Mouse (Mus musculus) stomach, embryonic 16.5 days (tissue): ENCODE data around the gene Obsl1. TPM values are rescaled to one million over a fixed set of nuclear protein-coding genes. Genes with fewer than 3 reads are reported as not detected.

Source experiments
- ATAC-seq: fragments of 200-750 bp; cut with Nextera tagmentation; 2 replicates; pipeline ENCODE4 v1.8.0; 2017; ENCODE audit warnings: moderate number of reproducible peaks, moderate TSS enrichment; ENCODE audit not compliant: insufficient read depth, low FRiP score
- H3K27ac ChIP-seq: fragments of 300-500 bp; sonication (generic); 2 replicates; pipeline ENCODE4 v1.5.1; 2014; ENCODE audit warnings: low read length
- H3K27me3 ChIP-seq: fragments of 300-500 bp; sonication (generic); 2 replicates; pipeline ENCODE4 v1.6.1; 2014; ENCODE audit warnings: low read length, control low read depth, mixed read lengths; ENCODE audit not compliant: control insufficient read depth, insufficient read depth
- H3K36me3 ChIP-seq: fragments of 300-500 bp; sonication (generic); 2 replicates; pipeline ENCODE4 v1.6.1; 2014; ENCODE audit warnings: low read length; ENCODE audit not compliant: control insufficient read depth, insufficient read depth
- H3K4me1 ChIP-seq: fragments of 300-500 bp; sonication (generic); 2 replicates; pipeline ENCODE4 v1.6.1; 2014; ENCODE audit warnings: low read length, control low read depth, mixed read lengths; ENCODE audit not compliant: control insufficient read depth, insufficient read depth
- H3K4me2 ChIP-seq: fragments of 300-500 bp; sonication (generic); 2 replicates; pipeline ENCODE4 v1.6.1; 2014; ENCODE audit warnings: low read depth, low read length, mixed read lengths
- H3K4me3 ChIP-seq: fragments of 300-500 bp; sonication (generic); replicated peaks from 2 replicates; pipeline ENCODE4 v1.5.1; 2014; ENCODE audit warnings: mild to moderate bottlenecking, low read length
- H3K9ac ChIP-seq: fragments of 300-500 bp; sonication (generic); 2 replicates; pipeline ENCODE4 v1.6.1; 2014; ENCODE audit warnings: low read length
- H3K9me3 ChIP-seq: fragments of 300-500 bp; sonication (generic); replicated peaks from 2 replicates; pipeline ENCODE4 v1.6.1; 2016; ENCODE audit warnings: low read length, control low read depth; ENCODE audit not compliant: control insufficient read depth
- WGBS: fragments of 180-500 bp; shearing (Covaris S2); extraction: QIAGEN DNeasy Blood & Tissue Kit; methylation state at CpG from one replicate; pipeline ENCODE4 v1.1.7; 2014; 5-methylcytosine and 5-hydroxymethylcytosine counted together
- polyA plus RNA-seq: library from polyadenylated mRNA; unstranded; fragments of >200 nt; fragmentation: Nextera tagmentation; extraction: Ambion mirVana; gene quantifications from 2 replicates; pipeline ENCODE4 v1.2.1, GENCODE M21; 2015

Obsl1 gene
- polyA plus RNA-seq, 1 experiment from 2014 or later = 44.4 TPM

GRCm38 (mm10) chr1:75544351-75544750 lies 38.1 kb upstream of the Obsl1 start:
- 89% methylated on average over 6 of the region's 6 CpGs for WGBS
- Histone ChIP-seq H3K36me3 (no peaks in the 10 kb centered on the region), H3K27me3 (no peaks in the 10 kb centered on the region), H3K9ac (no peak overlapping the region), H3K27ac (no peak overlapping the region), H3K4me2 (no peak overlapping the region), H3K4me1 (peaks cover 9% of the 10 kb centered on the region; the same call in 1 of the 2 replicates), H3K9me3 (no peaks in the 10 kb centered on the region), H3K4me3 (no peak overlapping the region)
- ATAC-seq = no peak

DNA sequence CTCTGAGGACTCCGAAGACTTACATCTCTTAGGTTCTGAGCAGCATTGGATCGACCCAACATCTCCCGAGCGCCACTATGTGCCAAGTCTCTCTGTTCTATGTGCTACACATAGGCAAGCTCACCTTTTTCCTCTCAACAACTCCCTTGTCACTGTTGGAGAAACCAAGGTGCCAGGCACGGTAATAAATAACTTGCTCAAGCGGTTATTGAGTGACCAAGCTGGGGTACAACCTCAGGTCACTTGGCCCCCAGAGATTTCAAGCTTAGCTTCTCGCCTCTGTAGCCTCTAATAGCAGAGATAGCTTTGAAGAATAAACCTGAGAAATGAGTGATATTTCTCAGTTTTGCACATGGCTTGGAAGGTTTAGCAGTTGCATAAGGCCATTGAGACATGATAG lies 35.2 kb upstream of the Obsl1 start:
- no peak for ATAC-seq
- 0 out of 2 replicates have a peak, but pooled peaks cover 4% of the 10 kb centered on the region for H3K4me1 ChIP-seq
- no peak overlapping the region for H3K9ac ChIP-seq
- no peaks in the 10 kb centered on the region for H3K9me3 ChIP-seq
- WGBS = 87% methylated on average over 7 of the region's 7 CpGs
- no peak overlapping the region for H3K4me3 ChIP-seq
- H3K27me3 ChIP-seq = no peaks in the 10 kb centered on the region
- H3K27ac ChIP-seq = no peak overlapping the region
- H3K36me3 ChIP-seq = peaks cover 2% of the 10 kb centered on the region; the same call in 1 of the 2 replicates
- no peak overlapping the region for H3K4me2 ChIP-seq

- Histone ChIP-seq H3K4me1 (no peaks in the 10 kb centered on the region), H3K4me2 (no peak overlapping the region), H3K4me3 (no peak overlapping the region), H3K36me3 (peaks cover 3% of the 10 kb centered on the region; the same call in 1 of the 2 replicates), H3K27me3 (no peaks in the 10 kb centered on the region), H3K9me3 (no peaks in the 10 kb centered on the region), H3K27ac (no peak overlapping the region), H3K9ac (no peak overlapping the region)
- no peak for ATAC-seq
- 59% methylated on average over 9 of the region's 9 CpGs for WGBS
Observed at GRCm38 (mm10) chr1:75538597-75539190, 32.4 kb upstream of the Obsl1 start.

- H3K4me2 ChIP-seq = no peak overlapping the region
- H3K9ac ChIP-seq = no peak overlapping the region
- H3K27me3 ChIP-seq = no peaks in the 10 kb centered on the region
- WGBS = 81% methylated on average over 2 of the region's 2 CpGs
- H3K36me3 ChIP-seq = peaks cover 3% of the 10 kb centered on the region; the same call in 1 of the 2 replicates
- ATAC-seq = no peak
- no peak overlapping the region for H3K4me3 ChIP-seq
- H3K27ac ChIP-seq = no peak overlapping the region
- no peaks in the 10 kb centered on the region for H3K9me3 ChIP-seq
- H3K4me1 ChIP-seq = no peaks in the 10 kb centered on the region
Observed at GRCm38 (mm10) chr1:75537587-75537986, 31.3 kb upstream of the Obsl1 start.

GRCm38 (mm10) chr1:75533325-75534252 lies 27.3 kb upstream of the Obsl1 start:
- WGBS = 86% methylated on average over 19 of the region's 19 CpGs
- H3K4me3 ChIP-seq = no peak overlapping the region
- ATAC-seq = no peak
- H3K9me3 ChIP-seq = no peaks in the 10 kb centered on the region
- no peaks in the 10 kb centered on the region for H3K4me1 ChIP-seq
- H3K27me3 ChIP-seq = no peaks in the 10 kb centered on the region
- H3K27ac ChIP-seq = no peak overlapping the region
- H3K9ac ChIP-seq = no peak overlapping the region
- H3K36me3 ChIP-seq = peaks cover 7% of the 10 kb centered on the region; the same call in 1 of the 2 replicates
- no peak overlapping the region for H3K4me2 ChIP-seq

DNA sequence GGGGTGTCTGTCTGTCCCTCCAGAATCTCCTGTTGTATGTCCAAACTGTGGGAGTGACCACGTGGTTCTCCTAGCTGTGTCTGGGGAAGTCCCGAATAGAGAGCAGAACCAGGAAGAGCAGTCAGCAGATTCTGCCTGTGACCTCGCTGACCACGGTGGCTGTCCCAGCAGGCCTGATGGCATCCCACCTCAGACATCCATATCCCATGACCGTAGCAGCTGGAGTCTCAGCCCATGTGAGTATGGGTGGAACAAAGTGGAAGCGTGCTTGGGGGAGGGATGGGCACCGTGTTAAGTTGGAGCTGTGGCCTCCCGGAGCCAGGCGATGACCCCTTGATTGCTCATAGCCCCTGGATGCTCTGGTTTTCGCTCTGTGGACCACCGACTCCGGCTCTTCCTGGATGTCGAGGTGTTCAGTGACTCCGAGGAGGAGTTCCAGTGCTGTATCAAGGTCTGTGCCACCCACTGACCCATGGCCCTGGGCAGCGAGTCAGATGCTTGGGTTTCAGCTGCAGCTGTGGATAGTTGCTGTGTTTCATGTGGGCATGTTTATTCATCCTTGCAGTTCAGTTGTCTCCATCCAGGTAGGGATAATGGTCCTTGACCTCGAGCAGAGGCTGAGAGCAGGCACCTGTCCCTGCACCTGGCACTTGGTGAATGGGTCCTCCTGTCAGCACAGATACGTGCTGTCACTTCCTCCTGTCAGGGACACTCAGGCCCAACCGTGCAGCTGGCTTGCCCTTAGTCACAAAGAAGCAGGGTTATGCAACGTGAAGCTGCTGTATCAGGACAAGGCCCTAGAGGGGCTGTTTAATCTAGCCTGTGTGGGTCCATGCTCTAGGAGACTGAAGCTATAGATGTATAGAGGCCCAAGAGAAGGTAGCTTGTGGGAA lies 26.3 kb upstream of the Obsl1 start:
- H3K27me3 ChIP-seq = no peaks in the 10 kb centered on the region
- H3K27ac ChIP-seq = no peak overlapping the region

GRCm38 (mm10) chr1:75530546-75530945 lies 24.3 kb upstream of the Obsl1 start:
- H3K9ac ChIP-seq = no peak overlapping the region
- H3K27me3 ChIP-seq = no peaks in the 10 kb centered on the region
- no peaks in the 10 kb centered on the region for H3K4me1 ChIP-seq
- H3K36me3 ChIP-seq = 0 out of 2 replicates have a peak, but pooled peaks cover 7% of the 10 kb centered on the region
- H3K27ac ChIP-seq = no peak overlapping the region
- no peak for ATAC-seq
- 72% methylated on average over 4 of the region's 4 CpGs for WGBS
- H3K4me3 ChIP-seq = no peak overlapping the region
- no peak overlapping the region for H3K4me2 ChIP-seq
- no peaks in the 10 kb centered on the region for H3K9me3 ChIP-seq

More for the DNA sequence above, 26.3 kb upstream of the Obsl1 start:
- Histone ChIP-seq H3K36me3 (peaks cover 10% of the 10 kb centered on the region; the same call in 1 of the 2 replicates), H3K4me2 (no peak overlapping the region), H3K9ac (no peak overlapping the region), H3K4me1 (no peaks in the 10 kb centered on the region), H3K9me3 (no peaks in the 10 kb centered on the region), H3K4me3 (no peak overlapping the region)
- ATAC-seq = no peak
- WGBS = 90% methylated on average over 19 of the region's 19 CpGs

DNA sequence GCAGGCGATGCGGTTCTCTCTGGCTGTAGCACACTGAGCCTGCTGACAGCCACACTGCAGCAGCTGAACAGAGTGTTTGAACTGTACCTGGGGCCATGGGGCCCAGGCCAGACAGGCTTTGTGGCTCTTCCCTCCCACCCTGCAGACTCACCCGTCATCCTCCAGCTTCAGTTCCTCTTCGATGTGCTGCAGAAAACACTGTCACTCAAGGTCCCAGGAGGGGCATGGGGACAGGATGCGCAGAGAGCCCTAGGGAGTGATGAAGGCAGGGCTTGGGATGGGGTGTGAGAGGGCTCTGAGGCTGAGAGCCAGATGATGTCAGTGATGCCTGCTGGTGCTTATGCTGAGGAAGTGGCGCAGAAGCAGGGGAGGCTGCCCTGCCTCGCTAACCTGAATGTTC lies 18.4 kb upstream of the Obsl1 start:
- Histone ChIP-seq H3K27me3 (no peaks in the 10 kb centered on the region), H3K36me3 (0 out of 2 replicates have a peak, but pooled peaks cover 7% of the 10 kb centered on the region), H3K4me3 (no peak overlapping the region), H3K9ac (no peak overlapping the region), H3K4me1 (peaks cover 12% of the 10 kb centered on the region), H3K27ac (no peak overlapping the region), H3K9me3 (no peaks in the 10 kb centered on the region), H3K4me2 (no peak overlapping the region)
- WGBS = 87% methylated on average over 7 of the region's 7 CpGs
- ATAC-seq = no peak
